Mouse (Mus musculus) urinary bladder, postnatal 25 days (tissue): ENCODE measurements around the gene Tet3.

Source experiments
- DNase-seq: peaks from one replicate; pipeline ENCODE4 v3.0.0; 2022; ENCODE audit warnings: low spot score

Tet3 gene

GRCm38 (mm10) chr6:83323652-83324419 lies 135.0 kb downstream of the Tet3 start:
- DNase-seq, result no peak

- no peak for DNase-seq
These were observed 136.1 kb downstream of the Tet3 start for GRCm38 (mm10) chr6:83322794-83323193.

- no peak for DNase-seq
These were observed 137.0 kb downstream of the Tet3 start for GRCm38 (mm10) chr6:83321927-83322326.

GRCm38 (mm10) chr6:83317108-83317741 lies 141.7 kb downstream of the Tet3 start:
- DNase-seq, result peak; percentile 88

- peak; percentile 7 for DNase-seq
These were observed 142.9 kb downstream of the Tet3 start for GRCm38 (mm10) chr6:83316022-83316421.

- no peak for DNase-seq
These were observed 143.6 kb downstream of the Tet3 start for GRCm38 (mm10) chr6:83315293-83315692.

GRCm38 (mm10) chr6:83312514-83312913 lies 146.4 kb downstream of the Tet3 start:
- no peak for DNase-seq
